Mouse (Mus musculus): ENCODE measurements at regions not wholly inside any gene's neighbourhood (a gene's known extent, or its start where the extent isn't known, plus 50 kb on each side); places are given as distances from the start of the nearest gene placed in this dataset.

- H3K4me3 ChIP-seq (ENCODE audit: insufficient read depth in 1 of 2, low read depth in 1 of 2, low read length in 2 of 2, poor library complexity in 1 of 2, severe bottlenecking in 1 of 2) = no peak overlapping the region
- TF ChIP-seq ZNF384 (IDR thresholded peaks at IDR 0.05; ENCODE audit: low read depth, low read length) (no peak), HCFC1 (IDR thresholded peaks at IDR 0.05; ENCODE audit: borderline replicate concordance, insufficient read depth, low read length) (no peak), MAFK (IDR thresholded peaks at IDR 0.05; ENCODE audit: insufficient read depth, low read depth, low read length) (no peak), CHD2 (IDR thresholded peaks at IDR 0.05; ENCODE audit: low read depth, low read length) (no peak), ZC3H11A (IDR thresholded peaks at IDR 0.05; ENCODE audit: borderline replicate concordance, low read depth, low read length) (no peak)
- in situ Hi-C loops (cut with MboI; ENCODE audit: low sequenced_read_pairs in 2 of 2, unreplicated experiment in 2 of 2) = no loop called here
These were observed 613.4 kb upstream of the 4930412O13Rik start for GRCm38 (mm10) chr2:9267675-9268074.

GRCm38 (mm10) chr2:9283441-9283840 lies 597.6 kb upstream of the 4930412O13Rik start:
- Histone ChIP-seq H3K4me1 (ENCODE audit: control insufficient read depth in 2 of 2, insufficient read depth in 2 of 2, low read length in 2 of 2, poor library complexity in 1 of 2) (no peaks in the 10 kb centered on the region), H3K9ac (ENCODE audit: insufficient read depth, low read depth, low read length, poor library complexity, severe bottlenecking) (no peak overlapping the region), H3K27ac (ENCODE audit: insufficient read depth, low read depth, low read length, poor library complexity, severe bottlenecking) (no peak overlapping the region), H3K36me3 (ENCODE audit: control insufficient read depth, insufficient read depth, low read length, poor library complexity, severe bottlenecking) (no peaks in the 10 kb centered on the region), H3K9me3 (ENCODE audit: control insufficient read depth, insufficient read depth, low read depth, low read length) (no peaks in the 10 kb centered on the region), H3K4me3 (ENCODE audit: insufficient read depth in 1 of 2, low read depth in 1 of 2, low read length in 2 of 2, poor library complexity in 1 of 2, severe bottlenecking in 1 of 2) (no peak overlapping the region)
- in situ Hi-C loops (cut with MboI; ENCODE audit: low sequenced_read_pairs in 2 of 2, unreplicated experiment in 2 of 2) = no loop called here
- DNase-seq (ENCODE audit: low read depth, low spot score) = no peak
- TF ChIP-seq MAFK (IDR thresholded peaks at IDR 0.05; ENCODE audit: insufficient read depth, low read depth, low read length) = no peak
- TF ChIP-seq HCFC1 (IDR thresholded peaks at IDR 0.05; ENCODE audit: borderline replicate concordance, insufficient read depth, low read length) = no peak
- no peak for TF ChIP-seq ZC3H11A (IDR thresholded peaks at IDR 0.05; ENCODE audit: borderline replicate concordance, low read depth, low read length)
- TF ChIP-seq CHD2 (IDR thresholded peaks at IDR 0.05; ENCODE audit: low read depth, low read length) = no peak
- no peak for TF ChIP-seq ZNF384 (IDR thresholded peaks at IDR 0.05; ENCODE audit: low read depth, low read length)

More at GRCm38 (mm10) chr2:9267675-9268074, 613.4 kb upstream of the 4930412O13Rik start:
- no peak for DNase-seq (ENCODE audit: low read depth, low spot score)
- no peaks in the 10 kb centered on the region for H3K9me3 ChIP-seq (ENCODE audit: control insufficient read depth, insufficient read depth, low read depth, low read length)
- no peak overlapping the region for H3K27ac ChIP-seq (ENCODE audit: insufficient read depth, low read depth, low read length, poor library complexity, severe bottlenecking)
- H3K9ac ChIP-seq (ENCODE audit: insufficient read depth, low read depth, low read length, poor library complexity, severe bottlenecking) = no peak overlapping the region
- H3K36me3 ChIP-seq (ENCODE audit: control insufficient read depth, insufficient read depth, low read length, poor library complexity, severe bottlenecking) = no peaks in the 10 kb centered on the region
- H3K4me1 ChIP-seq (ENCODE audit: control insufficient read depth in 2 of 2, insufficient read depth in 2 of 2, low read length in 2 of 2, poor library complexity in 1 of 2) = no peaks in the 10 kb centered on the region

GRCm38 (mm10) chr2:9285800-9286199 lies 595.3 kb upstream of the 4930412O13Rik start:
- Histone ChIP-seq H3K4me3 (ENCODE audit: insufficient read depth in 1 of 2, low read depth in 1 of 2, low read length in 2 of 2, poor library complexity in 1 of 2, severe bottlenecking in 1 of 2) (no peak overlapping the region), H3K9me3 (ENCODE audit: control insufficient read depth, insufficient read depth, low read depth, low read length) (no peaks in the 10 kb centered on the region), H3K4me1 (ENCODE audit: control insufficient read depth in 2 of 2, insufficient read depth in 2 of 2, low read length in 2 of 2, poor library complexity in 1 of 2) (no peaks in the 10 kb centered on the region), H3K36me3 (ENCODE audit: control insufficient read depth, insufficient read depth, low read length, poor library complexity, severe bottlenecking) (no peaks in the 10 kb centered on the region), H3K9ac (ENCODE audit: insufficient read depth, low read depth, low read length, poor library complexity, severe bottlenecking) (no peak overlapping the region), H3K27ac (ENCODE audit: insufficient read depth, low read depth, low read length, poor library complexity, severe bottlenecking) (no peak overlapping the region)
- no peak for DNase-seq (ENCODE audit: low read depth, low spot score)
- TF ChIP-seq MAFK (IDR thresholded peaks at IDR 0.05; ENCODE audit: insufficient read depth, low read depth, low read length) (no peak), ZC3H11A (IDR thresholded peaks at IDR 0.05; ENCODE audit: borderline replicate concordance, low read depth, low read length) (no peak), HCFC1 (IDR thresholded peaks at IDR 0.05; ENCODE audit: borderline replicate concordance, insufficient read depth, low read length) (no peak), CHD2 (IDR thresholded peaks at IDR 0.05; ENCODE audit: low read depth, low read length) (no peak), ZNF384 (IDR thresholded peaks at IDR 0.05; ENCODE audit: low read depth, low read length) (no peak)
- in situ Hi-C loops (cut with MboI; ENCODE audit: low sequenced_read_pairs in 2 of 2, unreplicated experiment in 2 of 2) = no loop called here

- Histone ChIP-seq H3K4me1 (ENCODE audit: control insufficient read depth in 2 of 2, insufficient read depth in 2 of 2, low read length in 2 of 2, poor library complexity in 1 of 2) (no peaks in the 10 kb centered on the region), H3K9me3 (ENCODE audit: control insufficient read depth, insufficient read depth, low read depth, low read length) (no peaks in the 10 kb centered on the region), H3K9ac (ENCODE audit: insufficient read depth, low read depth, low read length, poor library complexity, severe bottlenecking) (no peak overlapping the region), H3K36me3 (ENCODE audit: control insufficient read depth, insufficient read depth, low read length, poor library complexity, severe bottlenecking) (no peaks in the 10 kb centered on the region), H3K4me3 (ENCODE audit: insufficient read depth in 1 of 2, low read depth in 1 of 2, low read length in 2 of 2, poor library complexity in 1 of 2, severe bottlenecking in 1 of 2) (no peak overlapping the region), H3K27ac (ENCODE audit: insufficient read depth, low read depth, low read length, poor library complexity, severe bottlenecking) (no peak overlapping the region)
- no peak for DNase-seq (ENCODE audit: low read depth, low spot score)
- TF ChIP-seq HCFC1 (IDR thresholded peaks at IDR 0.05; ENCODE audit: borderline replicate concordance, insufficient read depth, low read length) (no peak), CHD2 (IDR thresholded peaks at IDR 0.05; ENCODE audit: low read depth, low read length) (no peak), MAFK (IDR thresholded peaks at IDR 0.05; ENCODE audit: insufficient read depth, low read depth, low read length) (no peak), ZC3H11A (IDR thresholded peaks at IDR 0.05; ENCODE audit: borderline replicate concordance, low read depth, low read length) (no peak), ZNF384 (IDR thresholded peaks at IDR 0.05; ENCODE audit: low read depth, low read length) (no peak)
- in situ Hi-C loops (cut with MboI; ENCODE audit: low sequenced_read_pairs in 2 of 2, unreplicated experiment in 2 of 2) = no loop called here
These were observed 594.0 kb upstream of the 4930412O13Rik start for GRCm38 (mm10) chr2:9287077-9287476.

GRCm38 (mm10) chr2:9287623-9288022 lies 593.4 kb upstream of the 4930412O13Rik start:
- TF ChIP-seq CHD2 (IDR thresholded peaks at IDR 0.05; ENCODE audit: low read depth, low read length) (no peak), MAFK (IDR thresholded peaks at IDR 0.05; ENCODE audit: insufficient read depth, low read depth, low read length) (no peak), ZNF384 (IDR thresholded peaks at IDR 0.05; ENCODE audit: low read depth, low read length) (no peak), HCFC1 (IDR thresholded peaks at IDR 0.05; ENCODE audit: borderline replicate concordance, insufficient read depth, low read length) (no peak), ZC3H11A (IDR thresholded peaks at IDR 0.05; ENCODE audit: borderline replicate concordance, low read depth, low read length) (no peak)
- Histone ChIP-seq H3K9ac (ENCODE audit: insufficient read depth, low read depth, low read length, poor library complexity, severe bottlenecking) (no peak overlapping the region), H3K9me3 (ENCODE audit: control insufficient read depth, insufficient read depth, low read depth, low read length) (no peaks in the 10 kb centered on the region), H3K36me3 (ENCODE audit: control insufficient read depth, insufficient read depth, low read length, poor library complexity, severe bottlenecking) (no peaks in the 10 kb centered on the region), H3K4me3 (ENCODE audit: insufficient read depth in 1 of 2, low read depth in 1 of 2, low read length in 2 of 2, poor library complexity in 1 of 2, severe bottlenecking in 1 of 2) (no peak overlapping the region), H3K4me1 (ENCODE audit: control insufficient read depth in 2 of 2, insufficient read depth in 2 of 2, low read length in 2 of 2, poor library complexity in 1 of 2) (no peaks in the 10 kb centered on the region), H3K27ac (ENCODE audit: insufficient read depth, low read depth, low read length, poor library complexity, severe bottlenecking) (no peak overlapping the region)
- in situ Hi-C loops (cut with MboI; ENCODE audit: low sequenced_read_pairs in 2 of 2, unreplicated experiment in 2 of 2) = no loop called here
- no peak for DNase-seq (ENCODE audit: low read depth, low spot score)
